Mouse (Mus musculus) intestine, postnatal 0 days (tissue): Measurements from ENCODE around the gene 2900011O08Rik. TPM values are rescaled to one million over a fixed set of nuclear protein-coding genes. Genes with fewer than 3 reads are reported as not detected.
A peak's percentile ranks its signal among the peaks of the same experiment; 100 is the strongest.
"Not testable (repeated sequence)": the region's sequence is repeated elsewhere in the genome, so short reads cannot be mapped to it uniquely, and the experiment has no call there.

Experiments
- ATAC-seq: fragments of 200-750 bp; cut with Nextera tagmentation; 2 replicates; pipeline ENCODE4 v1.8.0; 2017; ENCODE audit warnings: mild to moderate bottlenecking, moderate TSS enrichment, moderate library complexity
- H3K27ac ChIP-seq: fragments of 300-500 bp; sonication (generic); 2 replicates; pipeline ENCODE4 v1.5.1; 2014; ENCODE audit warnings: mild to moderate bottlenecking, low read depth, low read length, moderate library complexity
- H3K27me3 ChIP-seq: fragments of 300-500 bp; sonication (generic); replicated peaks from 2 replicates; pipeline ENCODE4 v1.6.1; 2014; ENCODE audit warnings: low read length, mixed read lengths; ENCODE audit not compliant: control insufficient read depth, insufficient read depth
- H3K36me3 ChIP-seq: fragments of 300-500 bp; sonication (generic); 2 replicates; pipeline ENCODE4 v1.6.1; 2014; ENCODE audit warnings: mild to moderate bottlenecking, moderate library complexity; ENCODE audit not compliant: control insufficient read depth, insufficient read depth
- H3K4me1 ChIP-seq: fragments of 300-500 bp; sonication (generic); replicated peaks from 2 replicates; pipeline ENCODE4 v1.6.1; 2014; ENCODE audit warnings: antibody characterized with exemption, low read length, mixed read lengths; ENCODE audit not compliant: control insufficient read depth, insufficient read depth
- H3K4me2 ChIP-seq: fragments of 300-500 bp; sonication (generic); replicated peaks from 2 replicates; pipeline ENCODE4 v1.6.1; 2014; ENCODE audit warnings: low read depth, mild to moderate bottlenecking, moderate library complexity
- H3K4me3 ChIP-seq: fragments of 300-500 bp; sonication (generic); 2 replicates; pipeline ENCODE4 v1.5.1; 2014; ENCODE audit warnings: low read depth, low read length
- H3K9ac ChIP-seq: fragments of 300-500 bp; sonication (generic); 2 replicates; pipeline ENCODE4 v1.6.1; 2014; ENCODE audit warnings: mild to moderate bottlenecking, low read depth, low read length
- H3K9me3 ChIP-seq: fragments of 300-500 bp; sonication (generic); 2 replicates; pipeline ENCODE4 v1.6.1; 2016; ENCODE audit warnings: mixed run types; ENCODE audit not compliant: control insufficient read depth
- CTCF ChIP-seq: sonication (generic); IDR thresholded peaks from 2 replicates; pipeline ENCODE4 v1.5.1; 2016; ENCODE audit warnings: low read depth, mild to moderate bottlenecking, control low read depth, antibody characterized with exemption, moderate library complexity
- WGBS: fragments of 180-500 bp; shearing (Covaris S2); extraction: QIAGEN DNeasy Blood & Tissue Kit; methylation state at CpG from one replicate; pipeline ENCODE4 v1.1.7; 2014; 5-methylcytosine and 5-hydroxymethylcytosine counted together
- polyA plus RNA-seq: library from polyadenylated mRNA; unstranded; fragments of >200 nt; fragmentation: Nextera tagmentation; extraction: Ambion mirVana; gene quantifications from 2 replicates; pipeline ENCODE4 v1.2.1, GENCODE M21; 2015

2900011O08Rik gene
- polyA plus RNA-seq, 1 experiment from 2014 or later: 2.0 TPM

- H3K9ac ChIP-seq: no peak overlapping the region
- H3K4me3 ChIP-seq: no peak overlapping the region
- no peaks in the 10 kb centered on the region for H3K36me3 ChIP-seq
- 11% methylated on average over 1 of the region's 1 CpGs for WGBS
- H3K4me2 ChIP-seq: 0 out of 2 replicates have a peak overlapping the region, but pooled peaks have one; percentile 21
- H3K9me3 ChIP-seq: no peaks in the 10 kb centered on the region
- no peak for TF ChIP-seq CTCF
- H3K4me1 ChIP-seq: peaks cover 4% of the 10 kb centered on the region; the same call in 1 of the 2 replicates
- H3K27me3 ChIP-seq: no peaks in the 10 kb centered on the region
- ATAC-seq: no peak
- H3K27ac ChIP-seq: no peak overlapping the region
These were observed 72.1 kb downstream of the 2900011O08Rik start for GRCm38 (mm10) chr16:14058541-14058940.

DNA sequence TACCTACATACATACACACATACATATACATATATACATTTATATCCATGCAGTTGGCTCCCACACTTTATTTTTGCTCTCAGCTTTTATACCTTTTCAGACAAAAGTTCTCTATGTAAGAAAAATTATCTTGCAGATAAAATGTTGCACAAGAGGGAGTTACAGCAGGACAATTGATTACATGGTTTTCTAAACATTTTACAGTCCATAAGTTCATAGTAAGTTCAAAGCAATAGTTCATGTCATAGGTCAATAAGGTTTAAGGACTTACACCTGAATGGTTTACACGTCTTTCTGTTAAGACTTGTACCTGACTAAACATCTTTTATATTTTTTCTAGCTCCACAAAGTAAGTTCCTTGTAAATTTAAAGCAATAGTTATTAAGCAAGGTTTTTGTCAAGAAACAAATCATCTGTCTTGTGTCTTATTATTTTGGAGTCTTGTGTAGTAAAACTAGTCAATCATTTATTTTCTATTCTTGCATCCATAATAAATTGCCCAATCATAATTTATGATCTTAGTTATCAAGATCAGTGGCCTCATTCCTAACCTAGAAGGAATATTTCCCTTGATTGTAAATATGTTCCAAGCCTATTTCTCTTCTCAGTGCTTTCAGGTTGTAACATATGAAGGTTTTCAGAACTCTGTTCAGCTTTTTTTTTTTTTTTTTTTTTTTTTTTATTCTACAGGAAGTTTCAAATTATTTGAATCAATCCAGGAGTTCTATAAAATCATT is 72.9 kb downstream of the 2900011O08Rik start:
- no peaks in the 10 kb centered on the region for H3K27me3 ChIP-seq
- H3K36me3 ChIP-seq: no peaks in the 10 kb centered on the region
- no peak for TF ChIP-seq CTCF
- ATAC-seq: peak; percentile 72
- H3K4me2 ChIP-seq: no peak overlapping the region
- H3K4me1 ChIP-seq: peaks cover 4% of the 10 kb centered on the region; the same call in 1 of the 2 replicates
- H3K9ac ChIP-seq: no peak overlapping the region
- H3K27ac ChIP-seq: no peak overlapping the region
- no peaks in the 10 kb centered on the region for H3K9me3 ChIP-seq
- no peak overlapping the region for H3K4me3 ChIP-seq
- WGBS: 20% methylated on average over 1 of the region's 1 CpGs

DNA sequence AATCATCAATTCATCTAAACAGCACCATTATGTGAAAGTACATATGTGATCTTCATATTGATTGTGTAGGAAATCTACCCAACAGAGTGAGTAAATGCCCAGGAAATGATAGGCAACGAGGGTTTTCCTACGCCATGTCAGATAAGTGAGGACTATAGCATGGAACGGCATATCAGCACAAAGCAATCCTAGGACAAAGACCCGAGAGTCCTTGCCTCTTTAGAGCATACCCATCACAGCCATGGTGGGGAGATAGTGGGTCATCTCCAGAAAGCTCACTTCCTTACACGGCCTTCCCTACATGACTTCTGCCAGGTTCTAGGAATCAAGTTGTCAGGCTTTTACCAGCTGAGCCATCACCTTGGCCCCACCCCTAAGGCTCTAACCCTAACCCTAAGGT is 73.5 kb downstream of the 2900011O08Rik start:
- TF ChIP-seq CTCF: no peak
- Histone ChIP-seq H3K9ac (no peak overlapping the region), H3K4me2 (no peak overlapping the region; the same call in 1 of the 2 replicates), H3K27ac (no peak overlapping the region), H3K9me3 (no peaks in the 10 kb centered on the region), H3K4me1 (peaks cover 4% of the 10 kb centered on the region; the same call in 1 of the 2 replicates), H3K27me3 (no peaks in the 10 kb centered on the region), H3K4me3 (no peak overlapping the region), H3K36me3 (no peaks in the 10 kb centered on the region)
- no peak for ATAC-seq
- whole genome bisulfite sequencing: 34% methylated on average over 5 of the region's 5 CpGs

DNA sequence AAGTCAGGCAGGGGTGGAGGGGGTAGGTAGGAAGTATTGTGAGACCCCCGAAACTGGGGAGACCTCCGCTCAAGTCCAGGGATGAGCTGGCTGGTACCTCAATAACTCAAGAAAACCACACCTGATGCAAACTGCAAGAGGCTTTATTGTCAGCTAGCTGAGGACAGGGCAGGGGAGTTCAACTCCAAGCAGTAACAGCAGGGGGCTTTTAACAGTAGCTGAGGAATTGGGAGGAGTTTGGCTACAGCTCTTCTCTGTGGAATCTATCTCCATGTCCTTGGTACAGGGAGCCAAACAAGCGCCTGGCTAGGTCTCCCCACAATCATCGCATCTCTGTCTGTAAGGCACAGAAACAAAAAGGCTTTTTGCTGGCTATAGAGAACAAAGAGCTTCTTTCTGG is 80.2 kb downstream of the 2900011O08Rik start:
- not testable (repeated sequence) for H3K27ac ChIP-seq, H3K27me3 ChIP-seq, H3K4me3 ChIP-seq

GRCm38 (mm10) chr16:14068701-14069100 is 82.3 kb downstream of the 2900011O08Rik start:
- H3K9me3 ChIP-seq, H3K4me2 ChIP-seq, H3K4me1 ChIP-seq, H3K27ac ChIP-seq, H3K4me3 ChIP-seq, H3K9ac ChIP-seq, ATAC-seq, H3K36me3 ChIP-seq, H3K27me3 ChIP-seq: not testable (repeated sequence)
- WGBS: 81% methylated on average over 2 of the region's 2 CpGs

More for the DNA sequence above, 80.2 kb downstream of the 2900011O08Rik start:
- not testable (repeated sequence) for H3K9me3 ChIP-seq, H3K4me1 ChIP-seq, H3K4me2 ChIP-seq, H3K36me3 ChIP-seq, ATAC-seq, H3K9ac ChIP-seq
- WGBS: 90% methylated on average over 4 of the region's 4 CpGs

- Histone ChIP-seq H3K4me1 (no peaks in the 10 kb centered on the region), H3K9ac (no peak overlapping the region), H3K36me3 (no peaks in the 10 kb centered on the region), H3K9me3 (no peaks in the 10 kb centered on the region), H3K4me2 (no peak overlapping the region), H3K4me3 (no peak overlapping the region), H3K27me3 (no peaks in the 10 kb centered on the region), H3K27ac (no peak overlapping the region)
- TF ChIP-seq CTCF: no peak
- 65% methylated on average over 5 of the region's 5 CpGs for WGBS
- ATAC-seq: no peak
These were observed 84.2 kb downstream of the 2900011O08Rik start for GRCm38 (mm10) chr16:14070471-14071169.
